Mouse (Mus musculus) adrenal gland, postnatal 25 days (tissue): ENCODE data around the gene Olfr1535. TPM values are rescaled to one million over a fixed set of nuclear protein-coding genes. Genes with fewer than 3 reads are reported as not detected.

Experiments used
- DNase-seq: peaks from one replicate; pipeline ENCODE4 v3.0.0; 2021; ENCODE audit warnings: mixed read lengths
- long read RNA-seq: library from polyadenylated mRNA; stranded (forward); transcript quantifications from one replicate; pipeline ENCODE4 v2.0.0, GENCODE M21; 2021
- total RNA-seq: library from RNA; stranded (reverse); gene quantifications from 2 replicates; pipeline ENCODE4 v1.2.3, GENCODE M21; 2021

Olfr1535 gene
- not detected in 2 replicates for total RNA-seq
- long read RNA-seq: 0 reads

GRCm38 (mm10) chr13:21559793-21560192 lies at the start of gene Olfr1535:
Gene Olfr1535 (minus strand): TSS chr13:21559893.
- DNase-seq: no peak

GRCm38 (mm10) chr13:21591618-21592017 lies 31.9 kb upstream of the Olfr1535 start:
- no peak for DNase-seq

- no peak for DNase-seq
Measured at GRCm38 (mm10) chr13:21581659-21582058, 22.0 kb upstream of the Olfr1535 start, which contains the start of gene Olfr1364. Gene Olfr1364 (minus strand): TSS chr13:21581759.

- DNase-seq: no peak
Measured at GRCm38 (mm10) chr13:21550416-21551110, 9.1 kb downstream of the Olfr1535 start.

- no peak for DNase-seq
Measured at GRCm38 (mm10) chr13:21549487-21549886, 10.2 kb downstream of the Olfr1535 start.

- DNase-seq: no peak
Measured at GRCm38 (mm10) chr13:21542708-21543107, 17.0 kb downstream of the Olfr1535 start, which contains the start of gene Olfr1366. Gene Olfr1366 (minus strand): TSS chr13:21542808.

- peak; percentile 85 for DNase-seq
Measured at GRCm38 (mm10) chr13:21530781-21531201, 28.9 kb downstream of the Olfr1535 start, which contains the start of gene Zkscan8. Gene Zkscan8 (minus strand): TSS chr13:21531120.

GRCm38 (mm10) chr13:21530136-21530535 lies 29.6 kb downstream of the Olfr1535 start:
- DNase-seq: no peak

GRCm38 (mm10) chr13:21506221-21506649 lies 53.5 kb downstream of the Olfr1535 start:
- peak; percentile 88 for DNase-seq

Other genes starting within 250 kb of the Olfr1535 start
- not detected in 2 replicates for gene Gpx6, start 247.8 kb downstream of the Olfr1535 start, total RNA-seq
- gene Olfr1367, start 213.0 kb downstream of the Olfr1535 start, total RNA-seq: not detected in 2 replicates
- gene Zscan12, start 197.1 kb downstream of the Olfr1535 start, total RNA-seq: 9.8 and 13.3 TPM in 2 replicates
- 79.0 and 81.0 TPM in 2 replicates for gene Zkscan3, start 157.1 kb downstream of the Olfr1535 start, total RNA-seq
- 0.48 and 1.1 TPM in 2 replicates for gene Pgbd1, start 118.8 kb downstream of the Olfr1535 start, total RNA-seq
- 43.4 and 44.2 TPM in 2 replicates for gene Zscan26, start 106.2 kb downstream of the Olfr1535 start, total RNA-seq
- 1.7 and 2.1 TPM in 2 replicates for gene Nkapl, start 91.4 kb downstream of the Olfr1535 start, total RNA-seq
- gene Zkscan4, start 81.0 kb downstream of the Olfr1535 start, total RNA-seq: 2.7 and 4.8 TPM in 2 replicates
- gene Gm10065, start 80.5 kb downstream of the Olfr1535 start, total RNA-seq: not detected in 2 replicates
- 10.1 and 11.3 TPM in 2 replicates for gene AK157302, start 64.7 kb downstream of the Olfr1535 start, total RNA-seq
- 88.1 and 113 TPM in 2 replicates for gene Gm11273, start 58.5 kb downstream of the Olfr1535 start, total RNA-seq
- 19.8 and 28.4 TPM in 2 replicates for gene Zkscan8, start 28.8 kb downstream of the Olfr1535 start, total RNA-seq
- gene Olfr1366, start 17.1 kb downstream of the Olfr1535 start, total RNA-seq: not detected in 2 replicates
- not detected in 2 replicates for gene Olfr1364, start 21.9 kb upstream of the Olfr1535 start, total RNA-seq
- gene Olfr1362, start 54.1 kb upstream of the Olfr1535 start, total RNA-seq: not detected in 2 replicates
- gene Olfr11, start 82.6 kb upstream of the Olfr1535 start, total RNA-seq: not detected in 2 replicates
- gene Olfr1361, start 103.5 kb upstream of the Olfr1535 start, total RNA-seq: not detected in 2 replicates
- not detected in 2 replicates for gene Olfr1360, start 117.5 kb upstream of the Olfr1535 start, total RNA-seq
- gene Olfr1359, start 138.2 kb upstream of the Olfr1535 start, total RNA-seq: not detected in 2 replicates
- gene Hist1h2bl, start 156.2 kb upstream of the Olfr1535 start, total RNA-seq: 91.0 and 102 TPM in 2 replicates
- 9.0 and 60.3 TPM in 2 replicates for gene Hist1h2ai, start 156.5 kb upstream of the Olfr1535 start, total RNA-seq
- gene Hist1h3h, start 157.8 kb upstream of the Olfr1535 start, total RNA-seq: 105 and 138 TPM in 2 replicates
- gene Hist1h2bm, start 162.2 kb upstream of the Olfr1535 start, total RNA-seq: 26.4 and 32.4 TPM in 2 replicates
- gene Hist1h4j, start 175.2 kb upstream of the Olfr1535 start, total RNA-seq: 20.5 and 22.8 TPM in 2 replicates
- gene Hist1h4k, start 190.6 kb upstream of the Olfr1535 start, total RNA-seq: 152 and 260 TPM in 2 replicates
- gene Hist1h2ak, start 193.9 kb upstream of the Olfr1535 start, total RNA-seq: 28.8 and 39.5 TPM in 2 replicates
- gene Hist1h2bn, start 194.2 kb upstream of the Olfr1535 start, total RNA-seq: 52.6 and 54.5 TPM in 2 replicates
- 48.9 and 60.4 TPM in 2 replicates for gene Hist1h1b, start 220.7 kb upstream of the Olfr1535 start, total RNA-seq
- 122 and 132 TPM in 2 replicates for gene Hist1h3i, start 223.5 kb upstream of the Olfr1535 start, total RNA-seq
- gene Hist1h2an, start 227.3 kb upstream of the Olfr1535 start, total RNA-seq: 17.4 and 21.1 TPM in 2 replicates
- 37.8 and 38.3 TPM in 2 replicates for gene Hist1h2bp, start 227.6 kb upstream of the Olfr1535 start, total RNA-seq